Mouse (Mus musculus) liver, adult 2 months (tissue): ENCODE results near the gene Krt84.

ENCODE experiments used
- CTCF ChIP-seq: fragments of 200-500 bp; IDR thresholded peaks from 2 replicates; pipeline ENCODE4 v1.5.1; 2011; ENCODE audit warnings: low read depth, low read length, control low read depth
- POLR2A ChIP-seq: fragments of 200-500 bp; IDR thresholded peaks from 2 replicates; pipeline ENCODE4 v1.6.1; 2011; ENCODE audit warnings: low read length, control low read depth; ENCODE audit not compliant: insufficient read depth; ENCODE audit errors: extremely low read depth

GRCm38 (mm10) chr15:101522556-101523232 is 9.9 kb downstream of the Krt84 start:
- no peak for TF ChIP-seq POLR2A
- no peak for TF ChIP-seq CTCF
